Mouse (Mus musculus): Measurements from ENCODE around the gene Selenon.

DNA sequence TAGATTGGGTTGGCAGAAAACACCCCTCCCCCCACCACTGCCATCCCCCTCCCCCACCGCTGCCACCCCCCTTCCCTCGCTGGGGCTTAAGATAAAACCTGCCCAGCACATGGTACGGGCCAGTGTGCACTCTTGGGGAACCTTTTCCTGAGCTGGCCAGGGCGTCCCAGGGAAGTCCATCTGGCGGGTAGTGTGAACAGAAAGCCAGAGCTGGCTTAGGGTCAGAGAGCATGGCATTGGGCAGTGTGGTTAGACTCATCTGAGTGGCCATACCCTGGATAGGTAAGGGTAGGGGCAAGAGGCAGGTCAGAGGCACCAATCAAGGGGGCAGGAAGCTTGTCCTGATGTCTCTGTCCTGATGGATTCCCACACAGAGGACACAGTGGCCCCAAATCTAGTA lies 27.7 kb upstream of the Selenon start:
- TF ChIP-seq POLR2A (IDR thresholded peaks at IDR 0.05; ENCODE audit: low read depth, low read length) (no peak; the same call in 1 of the 2 replicates), CHD2 (IDR thresholded peaks at IDR 0.05; ENCODE audit: low read length) (no peak), TCF12 (IDR thresholded peaks at IDR 0.05; ENCODE audit: low read depth, low read length) (no peak), USF1 (IDR thresholded peaks at IDR 0.05; ENCODE audit: low read depth, low read length) (no peak), CHD1 (IDR thresholded peaks at IDR 0.05; ENCODE audit: low read depth, low read length) (no peak), MAFK (IDR thresholded peaks at IDR 0.05; ENCODE audit: insufficient replicate concordance, low read length) (no peak), MXI1 (IDR thresholded peaks at IDR 0.05; ENCODE audit: low read depth, low read length) (no peak), HCFC1 (IDR thresholded peaks at IDR 0.05; ENCODE audit: low read depth, low read length) (no peak), EP300 (IDR thresholded peaks at IDR 0.05; ENCODE audit: low read length) (no peak), SIN3A (IDR thresholded peaks at IDR 0.05; ENCODE audit: low read length) (no peak), CTCF (conservative IDR thresholded peaks at IDR 0.05 in 1 of 2, IDR thresholded peaks at IDR 0.05 in 1 of 2; ENCODE audit: low read depth in 2 of 2, low read length in 2 of 2) (no peak)
